Mouse (Mus musculus) liver, embryonic 13.5 days (tissue): ENCODE results near the gene Gtf3c5. TPM values are rescaled to one million over a fixed set of nuclear protein-coding genes. Genes with fewer than 3 reads are reported as not detected.
A peak's percentile ranks its signal among the peaks of the same experiment; 100 is the strongest.

ENCODE experiments used
- ATAC-seq: fragments of 200-750 bp; cut with Nextera tagmentation; 2 replicates; pipeline ENCODE4 v1.8.0; 2017; ENCODE audit warnings: low read depth, mild to moderate bottlenecking, moderate number of reproducible peaks, moderate library complexity
- DNase-seq: peaks from one replicate; pipeline ENCODE4 v3.0.0; 2022
- H3K27ac ChIP-seq: fragments of 300-500 bp; sonication (generic); 2 replicates; pipeline ENCODE4 v1.5.1; 2015; ENCODE audit warnings: moderate library complexity, mild to moderate bottlenecking, inconsistent platforms
- H3K27me3 ChIP-seq: fragments of 300-500 bp; sonication (generic); 2 replicates; pipeline ENCODE4 v1.6.1; 2015; ENCODE audit warnings: mild to moderate bottlenecking, inconsistent platforms
- H3K36me3 ChIP-seq: fragments of 300-500 bp; sonication (generic); 2 replicates; pipeline ENCODE4 v1.6.1; 2015; ENCODE audit warnings: mild to moderate bottlenecking, inconsistent platforms
- H3K4me1 ChIP-seq: fragments of 300-500 bp; sonication (generic); replicated peaks from 2 replicates; pipeline ENCODE4 v1.6.1; 2015; ENCODE audit warnings: inconsistent platforms
- H3K4me2 ChIP-seq: fragments of 300-500 bp; sonication (generic); 2 replicates; pipeline ENCODE4 v1.6.1; 2015; ENCODE audit warnings: inconsistent platforms, mild to moderate bottlenecking, moderate library complexity
- H3K4me3 ChIP-seq: fragments of 300-500 bp; sonication (generic); replicated peaks from 2 replicates; pipeline ENCODE4 v1.5.1; 2015; ENCODE audit warnings: mild to moderate bottlenecking, inconsistent platforms
- H3K9ac ChIP-seq: fragments of 300-500 bp; sonication (generic); 2 replicates; pipeline ENCODE4 v1.6.1; 2015; ENCODE audit warnings: mild to moderate bottlenecking, inconsistent platforms
- H3K9me3 ChIP-seq: fragments of 300-500 bp; sonication (generic); replicated peaks from 2 replicates; pipeline ENCODE4 v1.6.1; 2016; ENCODE audit warnings: inconsistent platforms
- WGBS: fragments of 180-500 bp; shearing (Covaris S2); methylation state at CpG from one replicate; pipeline ENCODE4 v1.1.7; 2015; ENCODE audit not compliant: insufficient replicate concordance; 5-methylcytosine and 5-hydroxymethylcytosine counted together
- polyA plus RNA-seq: library from polyadenylated mRNA; unstranded; fragments of >200 nt; fragmentation: Nextera tagmentation; extraction: Ambion mirVana; gene quantifications from 2 replicates; pipeline ENCODE4 v1.2.1, GENCODE M21; 2015

Gene Gtf3c5
- polyA plus RNA-seq, 1 experiment from 2014 or later, result 16.9 TPM

GRCm38 (mm10) chr2:28596021-28596420, 12.5 kb upstream of the Gtf3c5 start:
- DNase-seq (peak; percentile 50), ATAC-seq (peak; percentile 42)
- 19% methylated on average over 7 of the region's 7 CpGs for WGBS
- H3K4me1 ChIP-seq, result peaks cover 85% of the 10 kb centered on the region
- peak overlapping the region; percentile 5 for H3K4me2 ChIP-seq
- H3K9ac ChIP-seq, result peak overlapping the region; percentile 49; the same call in 1 of the 2 replicates
- H3K27ac ChIP-seq, result peak overlapping the region; percentile 97
- H3K4me3 ChIP-seq, result no peak overlapping the region
- H3K9me3 ChIP-seq, result no peaks in the 10 kb centered on the region
- H3K27me3 ChIP-seq, result 0 out of 2 replicates have a peak, but pooled peaks cover 5% of the 10 kb centered on the region
- H3K36me3 ChIP-seq, result no peaks in the 10 kb centered on the region

GRCm38 (mm10) chr2:28592809-28593208, 9.3 kb upstream of the Gtf3c5 start:
- H3K36me3 ChIP-seq, result no peaks in the 10 kb centered on the region
- H3K4me3 ChIP-seq, result 0 out of 2 replicates have a peak overlapping the region, but pooled peaks have one; percentile 5
- 6% methylated on average over 15 of the region's 15 CpGs for WGBS
- ATAC-seq (no peak), DNase-seq (peak; percentile 70)
- H3K27me3 ChIP-seq, result 0 out of 2 replicates have a peak, but pooled peaks cover 5% of the 10 kb centered on the region
- H3K27ac ChIP-seq, result no peak overlapping the region
- no peaks in the 10 kb centered on the region for H3K9me3 ChIP-seq
- H3K4me2 ChIP-seq, result peak overlapping the region; percentile 47
- H3K9ac ChIP-seq, result peak overlapping the region; percentile 46
- H3K4me1 ChIP-seq, result peaks cover 54% of the 10 kb centered on the region

GRCm38 (mm10) chr2:28591479-28591878, 7.9 kb upstream of the Gtf3c5 start:
- Histone ChIP-seq H3K4me1 (peaks cover 46% of the 10 kb centered on the region), H3K4me3 (no peak overlapping the region), H3K27ac (no peak overlapping the region), H3K27me3 (0 out of 2 replicates have a peak, but pooled peaks cover 5% of the 10 kb centered on the region), H3K9ac (no peak overlapping the region), H3K36me3 (no peaks in the 10 kb centered on the region), H3K4me2 (no peak overlapping the region), H3K9me3 (no peaks in the 10 kb centered on the region)
- DNase-seq (no peak), ATAC-seq (no peak)
- WGBS, result 28% methylated on average over 2 of the region's 2 CpGs

GRCm38 (mm10) chr2:28588574-28588973, 5.0 kb upstream of the Gtf3c5 start:
- no peak for DNase-seq
- Histone ChIP-seq H3K4me1 (peaks cover 27% of the 10 kb centered on the region), H3K27ac (no peak overlapping the region), H3K27me3 (0 out of 2 replicates have a peak, but pooled peaks cover 5% of the 10 kb centered on the region), H3K4me2 (no peak overlapping the region), H3K9ac (no peak overlapping the region), H3K4me3 (no peak overlapping the region), H3K9me3 (no peaks in the 10 kb centered on the region), H3K36me3 (no peaks in the 10 kb centered on the region)
- no peak for ATAC-seq
- WGBS, result 26% methylated on average over 1 of the region's 1 CpGs

- H3K27ac ChIP-seq, result peak overlapping the region; percentile 27; the same call in 1 of the 2 replicates
- no peaks in the 10 kb centered on the region for H3K27me3 ChIP-seq
- H3K4me3 ChIP-seq, result no peak overlapping the region
- H3K36me3 ChIP-seq, result 0 out of 2 replicates have a peak, but pooled peaks cover 6% of the 10 kb centered on the region
- ATAC-seq (no peak), DNase-seq (no peak)
- H3K4me2 ChIP-seq, result no peak overlapping the region
- no peak overlapping the region for H3K9ac ChIP-seq
- no peaks in the 10 kb centered on the region for H3K9me3 ChIP-seq
- WGBS, result 34% methylated on average over 2 of the region's 2 CpGs
- peaks cover 37% of the 10 kb centered on the region for H3K4me1 ChIP-seq
Observed at GRCm38 (mm10) chr2:28585730-28586129, 2.2 kb upstream of the Gtf3c5 start.

- 19% methylated on average over 6 of the region's 6 CpGs for WGBS
- no peak overlapping the region for H3K9ac ChIP-seq
Observed at GRCm38 (mm10) chr2:28585043-28585571, 1.6 kb upstream of the Gtf3c5 start.

GRCm38 (mm10) chr2:28582647-28583353, 751 bp downstream of the Gtf3c5 start:
- Histone ChIP-seq H3K4me3 (peak overlapping the region; percentile 80), H3K9me3 (no peaks in the 10 kb centered on the region), H3K27ac (peak overlapping the region; percentile 80), H3K9ac (peak overlapping the region; percentile 76), H3K4me1 (peaks cover 37% of the 10 kb centered on the region), H3K27me3 (no peaks in the 10 kb centered on the region), H3K4me2 (peak overlapping the region; percentile 77), H3K36me3 (peaks cover 33% of the 10 kb centered on the region)
- WGBS, result under 1% methylated on average over 56 of the region's 56 CpGs
- peak; percentile 90 for ATAC-seq
- peak; percentile 80 for DNase-seq

More at GRCm38 (mm10) chr2:28585043-28585571, 1.6 kb upstream of the Gtf3c5 start:
- Histone ChIP-seq H3K27ac (no peak overlapping the region), H3K4me1 (peaks cover 37% of the 10 kb centered on the region), H3K36me3 (0 out of 2 replicates have a peak, but pooled peaks cover 10% of the 10 kb centered on the region), H3K27me3 (no peaks in the 10 kb centered on the region), H3K9me3 (no peaks in the 10 kb centered on the region), H3K4me2 (no peak overlapping the region), H3K4me3 (no peak overlapping the region)
- DNase-seq, result peak; percentile 69
- no peak for ATAC-seq

GRCm38 (mm10) chr2:28578003-28578402, 5.5 kb downstream of the Gtf3c5 start:
- no peak overlapping the region for H3K9ac ChIP-seq
- no peak overlapping the region for H3K4me2 ChIP-seq
- peaks cover 17% of the 10 kb centered on the region for H3K4me1 ChIP-seq
- no peaks in the 10 kb centered on the region for H3K9me3 ChIP-seq
- H3K4me3 ChIP-seq, result no peak overlapping the region
- WGBS, result 74% methylated on average over 5 of the region's 5 CpGs
- no peak overlapping the region for H3K27ac ChIP-seq
- no peak for DNase-seq
- H3K36me3 ChIP-seq, result peaks cover 76% of the 10 kb centered on the region
- no peaks in the 10 kb centered on the region for H3K27me3 ChIP-seq
- ATAC-seq, result no peak

GRCm38 (mm10) chr2:28576815-28577214, 6.7 kb downstream of the Gtf3c5 start:
- WGBS, result 87% methylated on average over 3 of the region's 3 CpGs
- Histone ChIP-seq H3K36me3 (peaks cover 88% of the 10 kb centered on the region), H3K4me3 (no peak overlapping the region), H3K9me3 (no peaks in the 10 kb centered on the region), H3K4me2 (no peak overlapping the region), H3K9ac (no peak overlapping the region), H3K27ac (no peak overlapping the region), H3K4me1 (peaks cover 11% of the 10 kb centered on the region), H3K27me3 (no peaks in the 10 kb centered on the region)
- DNase-seq (no peak), ATAC-seq (no peak)

GRCm38 (mm10) chr2:28575341-28575740, 8.2 kb downstream of the Gtf3c5 start:
- H3K36me3 ChIP-seq, result peaks cover 92% of the 10 kb centered on the region
- H3K27ac ChIP-seq, result no peak overlapping the region
- DNase-seq (no peak), ATAC-seq (no peak)
- H3K9me3 ChIP-seq, result no peaks in the 10 kb centered on the region
- H3K9ac ChIP-seq, result no peak overlapping the region
- no peaks in the 10 kb centered on the region for H3K4me1 ChIP-seq
- no peak overlapping the region for H3K4me2 ChIP-seq
- 78% methylated on average over 4 of the region's 4 CpGs for WGBS
- H3K27me3 ChIP-seq, result no peaks in the 10 kb centered on the region
- H3K4me3 ChIP-seq, result no peak overlapping the region

- Histone ChIP-seq H3K4me2 (no peak overlapping the region), H3K4me1 (no peaks in the 10 kb centered on the region), H3K36me3 (peaks cover 91% of the 10 kb centered on the region), H3K27me3 (no peaks in the 10 kb centered on the region), H3K9ac (no peak overlapping the region), H3K9me3 (no peaks in the 10 kb centered on the region), H3K4me3 (no peak overlapping the region), H3K27ac (no peak overlapping the region)
- WGBS, result 59% methylated on average over 2 of the region's 3 CpGs
- ATAC-seq, result no peak
- no peak for DNase-seq
Observed at GRCm38 (mm10) chr2:28569903-28570302, 13.6 kb downstream of the Gtf3c5 start.
